Mouse (Mus musculus) hindbrain, embryonic 15.5 days (tissue): ENCODE data around the gene Slc16a10. TPM values are rescaled to one million over a fixed set of nuclear protein-coding genes. Genes with fewer than 3 reads are reported as not detected.

Experiments used
- ATAC-seq: fragments of 200-750 bp; cut with Nextera tagmentation; 2 replicates; pipeline ENCODE4 v1.8.0; 2017; ENCODE audit warnings: low read depth, moderate number of reproducible peaks, moderate TSS enrichment; ENCODE audit not compliant: low FRiP score
- H3K27ac ChIP-seq: fragments of 300-500 bp; sonication (generic); replicated peaks from 2 replicates; pipeline ENCODE4 v1.5.1; 2015; ENCODE audit warnings: mild to moderate bottlenecking, inconsistent platforms
- H3K27me3 ChIP-seq: fragments of 300-500 bp; sonication (generic); 2 replicates; pipeline ENCODE4 v1.6.1; 2015; ENCODE audit warnings: control low read depth, inconsistent platforms
- H3K36me3 ChIP-seq: fragments of 300-500 bp; sonication (generic); 2 replicates; pipeline ENCODE4 v1.6.1; 2015; ENCODE audit warnings: control low read depth, inconsistent platforms
- H3K4me1 ChIP-seq: fragments of 300-500 bp; sonication (generic); replicated peaks from 2 replicates; pipeline ENCODE4 v1.6.1; 2015; ENCODE audit warnings: control low read depth, inconsistent platforms
- H3K4me2 ChIP-seq: fragments of 300-500 bp; sonication (generic); 2 replicates; pipeline ENCODE4 v1.6.1; 2015; ENCODE audit warnings: moderate library complexity, mild to moderate bottlenecking, inconsistent platforms
- H3K4me3 ChIP-seq: fragments of 300-500 bp; sonication (generic); 2 replicates; pipeline ENCODE4 v1.5.1; 2015; ENCODE audit warnings: mild to moderate bottlenecking, inconsistent platforms
- H3K9ac ChIP-seq: fragments of 300-500 bp; sonication (generic); 2 replicates; pipeline ENCODE4 v1.6.1; 2015; ENCODE audit warnings: inconsistent platforms
- H3K9me3 ChIP-seq: fragments of 300-500 bp; sonication (generic); 2 replicates; pipeline ENCODE4 v1.6.1; 2016; ENCODE audit warnings: control low read depth, inconsistent platforms
- WGBS: fragments of 180-500 bp; shearing (Covaris S2); methylation state at CpG from one replicate; pipeline ENCODE4 v1.1.7; 2015; 5-methylcytosine and 5-hydroxymethylcytosine counted together
- polyA plus RNA-seq: library from polyadenylated mRNA; unstranded; fragments of >200 nt; fragmentation: Nextera tagmentation; extraction: Ambion mirVana; gene quantifications from 2 replicates; pipeline ENCODE4 v1.2.1, GENCODE M21; 2015

Gene Slc16a10
- polyA plus RNA-seq, 1 experiment from 2014 or later = 7.3 TPM

- Histone ChIP-seq H3K4me2 (no peak overlapping the region), H3K9me3 (no peaks in the 10 kb centered on the region), H3K27ac (no peak overlapping the region), H3K27me3 (no peaks in the 10 kb centered on the region), H3K9ac (no peak overlapping the region), H3K4me3 (no peak overlapping the region), H3K36me3 (no peaks in the 10 kb centered on the region), H3K4me1 (no peaks in the 10 kb centered on the region)
- 89% methylated on average over 10 of the region's 10 CpGs for WGBS
- no peak for ATAC-seq
Measured at GRCm38 (mm10) chr10:40169566-40169965, 27.5 kb upstream of the Slc16a10 start.

- Histone ChIP-seq H3K9me3 (no peaks in the 10 kb centered on the region), H3K27me3 (no peaks in the 10 kb centered on the region), H3K27ac (no peak overlapping the region), H3K9ac (no peak overlapping the region), H3K4me1 (no peaks in the 10 kb centered on the region), H3K4me3 (no peak overlapping the region), H3K36me3 (no peaks in the 10 kb centered on the region), H3K4me2 (no peak overlapping the region)
- no peak for ATAC-seq
- 91% methylated on average over 7 of the region's 7 CpGs for WGBS
Measured at GRCm38 (mm10) chr10:40169088-40169487, 27.0 kb upstream of the Slc16a10 start.

GRCm38 (mm10) chr10:40164421-40165386 is 22.6 kb upstream of the Slc16a10 start:
- H3K27me3 ChIP-seq = no peaks in the 10 kb centered on the region
- H3K9ac ChIP-seq = no peak overlapping the region
- no peak overlapping the region for H3K27ac ChIP-seq
- no peak overlapping the region for H3K4me2 ChIP-seq
- WGBS = 85% methylated on average over 27 of the region's 27 CpGs
- H3K4me1 ChIP-seq = no peaks in the 10 kb centered on the region
- ATAC-seq = no peak
- no peaks in the 10 kb centered on the region for H3K36me3 ChIP-seq
- H3K4me3 ChIP-seq = no peak overlapping the region
- no peaks in the 10 kb centered on the region for H3K9me3 ChIP-seq

- H3K9ac ChIP-seq = no peak overlapping the region
- H3K9me3 ChIP-seq = no peaks in the 10 kb centered on the region
- H3K27me3 ChIP-seq = no peaks in the 10 kb centered on the region
- H3K4me3 ChIP-seq = no peak overlapping the region
- ATAC-seq = no peak
- H3K27ac ChIP-seq = no peak overlapping the region
- H3K4me2 ChIP-seq = no peak overlapping the region
- no peaks in the 10 kb centered on the region for H3K4me1 ChIP-seq
- WGBS = 75% methylated on average over 13 of the region's 13 CpGs
- H3K36me3 ChIP-seq = no peaks in the 10 kb centered on the region
Measured at GRCm38 (mm10) chr10:40163914-40164313, 21.9 kb upstream of the Slc16a10 start.

- H3K27me3 ChIP-seq = no peaks in the 10 kb centered on the region
- H3K9ac ChIP-seq = no peak overlapping the region
- 92% methylated on average over 8 of the region's 8 CpGs for WGBS
- H3K9me3 ChIP-seq = no peaks in the 10 kb centered on the region
- H3K36me3 ChIP-seq = no peaks in the 10 kb centered on the region
- no peaks in the 10 kb centered on the region for H3K4me1 ChIP-seq
- no peak overlapping the region for H3K4me2 ChIP-seq
- H3K4me3 ChIP-seq = no peak overlapping the region
- no peak for ATAC-seq
- no peak overlapping the region for H3K27ac ChIP-seq
Measured at GRCm38 (mm10) chr10:40163338-40163737, 21.3 kb upstream of the Slc16a10 start.

GRCm38 (mm10) chr10:40161701-40162255 is 19.7 kb upstream of the Slc16a10 start:
- Histone ChIP-seq H3K27ac (no peak overlapping the region), H3K4me2 (no peak overlapping the region), H3K36me3 (no peaks in the 10 kb centered on the region), H3K9me3 (no peaks in the 10 kb centered on the region), H3K27me3 (no peaks in the 10 kb centered on the region), H3K4me3 (no peak overlapping the region), H3K4me1 (no peaks in the 10 kb centered on the region), H3K9ac (no peak overlapping the region)
- WGBS = 92% methylated on average over 5 of the region's 5 CpGs
- no peak for ATAC-seq

GRCm38 (mm10) chr10:40161236-40161635 is 19.2 kb upstream of the Slc16a10 start:
- no peaks in the 10 kb centered on the region for H3K36me3 ChIP-seq
- H3K27me3 ChIP-seq = no peaks in the 10 kb centered on the region
- H3K9ac ChIP-seq = no peak overlapping the region
- H3K4me2 ChIP-seq = no peak overlapping the region
- no peaks in the 10 kb centered on the region for H3K9me3 ChIP-seq
- H3K27ac ChIP-seq = no peak overlapping the region
- WGBS = 90% methylated on average over 2 of the region's 2 CpGs
- ATAC-seq = no peak
- H3K4me1 ChIP-seq = no peaks in the 10 kb centered on the region
- H3K4me3 ChIP-seq = no peak overlapping the region

- ATAC-seq = no peak
- Histone ChIP-seq H3K9ac (no peak overlapping the region), H3K4me3 (no peak overlapping the region), H3K27me3 (no peaks in the 10 kb centered on the region), H3K36me3 (no peaks in the 10 kb centered on the region), H3K9me3 (no peaks in the 10 kb centered on the region), H3K27ac (no peak overlapping the region), H3K4me1 (no peaks in the 10 kb centered on the region), H3K4me2 (no peak overlapping the region)
- 81% methylated on average over 4 of the region's 4 CpGs for WGBS
Measured at GRCm38 (mm10) chr10:40152550-40152857, 10.4 kb upstream of the Slc16a10 start.

GRCm38 (mm10) chr10:40151852-40152549 is 9.9 kb upstream of the Slc16a10 start:
- Histone ChIP-seq H3K27me3 (no peaks in the 10 kb centered on the region), H3K4me1 (no peaks in the 10 kb centered on the region), H3K27ac (no peak overlapping the region), H3K9me3 (no peaks in the 10 kb centered on the region), H3K36me3 (no peaks in the 10 kb centered on the region), H3K4me3 (no peak overlapping the region), H3K9ac (no peak overlapping the region), H3K4me2 (no peak overlapping the region)
- 75% methylated on average over 8 of the region's 8 CpGs for WGBS
- ATAC-seq = no peak

GRCm38 (mm10) chr10:40149584-40150145 is 7.6 kb upstream of the Slc16a10 start:
- Histone ChIP-seq H3K4me1 (no peaks in the 10 kb centered on the region), H3K9ac (no peak overlapping the region), H3K4me3 (no peak overlapping the region), H3K27me3 (no peaks in the 10 kb centered on the region), H3K36me3 (no peaks in the 10 kb centered on the region), H3K4me2 (no peak overlapping the region), H3K9me3 (no peaks in the 10 kb centered on the region), H3K27ac (no peak overlapping the region)
- WGBS = 98% methylated on average over 5 of the region's 5 CpGs
- no peak for ATAC-seq

- no peak overlapping the region for H3K27ac ChIP-seq
- H3K4me1 ChIP-seq = no peaks in the 10 kb centered on the region
- no peak for ATAC-seq
- 88% methylated on average over 8 of the region's 8 CpGs for WGBS
- no peak overlapping the region for H3K4me3 ChIP-seq
- no peaks in the 10 kb centered on the region for H3K27me3 ChIP-seq
- no peak overlapping the region for H3K4me2 ChIP-seq
- no peaks in the 10 kb centered on the region for H3K36me3 ChIP-seq
- no peak overlapping the region for H3K9ac ChIP-seq
- H3K9me3 ChIP-seq = no peaks in the 10 kb centered on the region
Measured at GRCm38 (mm10) chr10:40147325-40148059, 5.4 kb upstream of the Slc16a10 start.
